Mouse (Mus musculus): ENCODE data around the gene Acp2. TPM values are rescaled to one million over a fixed set of nuclear protein-coding genes. Genes with fewer than 3 reads are reported as not detected.
"Not testable (repeated sequence)": the region's sequence is repeated elsewhere in the genome, so short reads cannot be mapped to it uniquely, and the experiment has no call there.

Gene Acp2
- polyA plus RNA-seq, 1 experiment from 2014 or later, result 28.3 TPM

GRCm38 (mm10) chr2:91202972-91203656 lies 429 bp downstream of the Acp2 start:
- Histone ChIP-seq H3K36me3 (peaks cover 36% of the 10 kb centered on the region), H3K4me1 (peaks cover 26% of the 10 kb centered on the region), H3K27ac (replicated peaks) (peak overlapping the region; percentile 90), H3K9me3 (replicated peaks) (no peaks in the 10 kb centered on the region), H3K27me3 (ENCODE audit: low read depth, poor library complexity, severe bottlenecking) (no peaks in the 10 kb centered on the region), H3K4me3 (peak overlapping the region; percentile 65)
- DNase-seq (ENCODE audit: low spot score), result no peak
- 14% methylated on average over 20 of the region's 20 CpGs for WGBS

- 89% methylated on average over 9 of the region's 9 CpGs for WGBS
- DNase-seq (ENCODE audit: low spot score), result no peak
- peaks cover 66% of the 10 kb centered on the region for H3K36me3 ChIP-seq
- H3K27ac ChIP-seq (replicated peaks), result no peak overlapping the region
- no peak overlapping the region for H3K4me3 ChIP-seq
- H3K27me3 ChIP-seq (ENCODE audit: low read depth, poor library complexity, severe bottlenecking), result no peaks in the 10 kb centered on the region
- H3K9me3 ChIP-seq (replicated peaks), result no peaks in the 10 kb centered on the region
- peaks cover 26% of the 10 kb centered on the region for H3K4me1 ChIP-seq
Measured at GRCm38 (mm10) chr2:91206254-91206775, 3.6 kb downstream of the Acp2 start.

GRCm38 (mm10) chr2:91213311-91213710 lies 10.6 kb downstream of the Acp2 start:
- H3K27ac ChIP-seq (replicated peaks), result no peak overlapping the region
- H3K36me3 ChIP-seq, result peaks cover 84% of the 10 kb centered on the region
- H3K4me1 ChIP-seq, result no peaks in the 10 kb centered on the region
- no peaks in the 10 kb centered on the region for H3K27me3 ChIP-seq (ENCODE audit: low read depth, poor library complexity, severe bottlenecking)
- DNase-seq (ENCODE audit: low spot score), result no peak
- H3K9me3 ChIP-seq (replicated peaks), result no peaks in the 10 kb centered on the region
- no peak overlapping the region for H3K4me3 ChIP-seq

DNA sequence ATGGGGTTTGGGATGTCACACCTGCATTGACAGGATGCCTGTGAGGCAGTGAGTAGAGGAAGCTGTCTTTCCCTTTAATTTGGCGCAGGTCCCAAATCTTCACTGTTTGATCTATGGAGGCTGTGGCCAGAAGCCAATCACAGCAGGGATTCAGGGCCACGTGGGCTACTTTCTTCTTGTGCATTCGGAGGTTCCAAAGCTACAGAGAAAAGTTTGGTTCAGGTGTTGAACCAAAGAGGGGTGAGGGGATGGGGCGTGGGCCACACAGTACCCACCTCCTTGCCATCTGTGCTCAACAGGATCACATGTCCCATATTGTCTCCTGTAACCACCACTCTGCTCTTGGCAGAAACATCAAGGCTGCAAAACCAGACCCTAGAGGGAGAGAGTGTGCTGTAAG lies 14.3 kb downstream of the Acp2 start:
- H3K9me3 ChIP-seq (replicated peaks), result no peaks in the 10 kb centered on the region
- no peak overlapping the region for H3K4me3 ChIP-seq
- no peak overlapping the region for H3K27ac ChIP-seq (replicated peaks)
- H3K27me3 ChIP-seq (ENCODE audit: low read depth, poor library complexity, severe bottlenecking), result no peaks in the 10 kb centered on the region
- WGBS, result 74% methylated on average over 4 of the region's 4 CpGs
- peaks cover 49% of the 10 kb centered on the region for H3K36me3 ChIP-seq
- no peaks in the 10 kb centered on the region for H3K4me1 ChIP-seq
- no peak for DNase-seq (ENCODE audit: low spot score)

DNA sequence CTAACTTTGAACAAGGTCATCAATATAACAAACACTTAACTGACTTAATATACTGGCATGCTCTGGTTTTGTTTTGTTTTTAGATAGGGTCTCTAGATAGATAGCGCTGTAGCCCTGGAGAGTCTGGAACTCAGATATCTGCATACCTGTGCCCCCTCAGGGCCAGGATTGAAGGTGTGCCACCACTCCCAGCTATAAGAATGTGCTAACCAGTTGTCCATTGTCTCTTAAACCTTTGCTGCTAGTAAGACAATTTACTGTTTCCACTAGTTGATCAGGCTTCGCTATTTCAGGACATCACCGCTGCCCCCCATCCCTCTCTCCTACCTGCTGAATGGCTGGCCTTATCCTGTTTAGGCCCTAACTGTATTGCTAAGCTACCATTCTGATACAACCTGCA lies 17.8 kb downstream of the Acp2 start:
- Histone ChIP-seq H3K4me1 (no peaks in the 10 kb centered on the region), H3K4me3 (no peak overlapping the region), H3K27me3 (ENCODE audit: low read depth, poor library complexity, severe bottlenecking) (no peaks in the 10 kb centered on the region), H3K27ac (replicated peaks) (no peak overlapping the region), H3K36me3 (peaks cover 16% of the 10 kb centered on the region; the same call in 1 of the 2 replicates), H3K9me3 (replicated peaks) (no peaks in the 10 kb centered on the region)
- 95% methylated on average over 3 of the region's 3 CpGs for WGBS
- no peak for DNase-seq (ENCODE audit: low spot score)

DNA sequence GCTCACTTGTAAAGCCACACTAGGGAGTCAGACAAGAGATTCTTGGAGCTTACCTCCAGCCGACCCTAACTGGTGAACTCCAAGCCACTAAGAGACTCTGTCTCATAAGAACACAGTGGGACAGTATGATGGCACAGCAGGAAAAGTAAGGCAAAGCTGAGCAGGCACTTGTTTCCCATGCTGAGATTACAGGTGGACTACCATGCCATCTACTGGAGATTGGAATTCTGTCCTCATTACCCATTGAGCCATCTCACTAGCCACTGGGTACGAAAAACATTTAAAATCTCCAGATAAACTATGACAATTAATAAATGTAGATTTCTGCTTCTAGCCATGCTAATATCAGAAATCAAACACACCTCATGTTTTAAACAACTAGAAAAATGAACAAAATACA lies 20.9 kb downstream of the Acp2 start:
- Histone ChIP-seq H3K4me1 (no peaks in the 10 kb centered on the region), H3K36me3 (no peaks in the 10 kb centered on the region), H3K27me3 (ENCODE audit: low read depth, poor library complexity, severe bottlenecking) (no peaks in the 10 kb centered on the region), H3K4me3 (no peak overlapping the region), H3K9me3 (replicated peaks) (no peaks in the 10 kb centered on the region), H3K27ac (replicated peaks) (no peak overlapping the region)
- WGBS, result 88% methylated on average over 2 of the region's 2 CpGs
- no peak for DNase-seq (ENCODE audit: low spot score)

DNA sequence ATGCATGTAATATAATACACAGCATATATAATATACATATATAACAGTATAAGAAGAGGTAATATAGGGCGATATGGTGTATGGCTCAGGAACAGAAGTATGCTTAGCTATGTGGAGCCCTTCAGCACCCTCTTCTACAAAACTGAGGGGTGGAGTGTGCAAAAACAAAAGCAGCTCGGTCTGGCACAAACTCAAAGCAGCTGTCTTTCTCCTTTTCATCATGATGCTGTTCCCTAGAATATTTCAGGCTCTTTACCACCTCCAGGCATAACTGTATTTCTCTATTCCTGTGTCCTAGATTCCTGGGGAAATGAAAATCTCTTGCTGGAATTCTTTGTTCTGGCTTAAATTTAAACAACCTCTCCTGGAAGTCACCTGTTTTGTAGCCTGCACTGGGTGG lies 27.1 kb downstream of the Acp2 start:
- H3K36me3 ChIP-seq, result peaks cover 4% of the 10 kb centered on the region; the same call in 1 of the 2 replicates
- DNase-seq (ENCODE audit: low spot score), result no peak
- no peaks in the 10 kb centered on the region for H3K4me1 ChIP-seq
- H3K4me3 ChIP-seq, result no peak overlapping the region
- no peak overlapping the region for H3K27ac ChIP-seq (replicated peaks)
- H3K9me3 ChIP-seq (replicated peaks), result no peaks in the 10 kb centered on the region
- H3K27me3 ChIP-seq (ENCODE audit: low read depth, poor library complexity, severe bottlenecking), result no peaks in the 10 kb centered on the region
- WGBS, result 81% methylated on average over 2 of the region's 2 CpGs

GRCm38 (mm10) chr2:91236601-91237510 lies 34.2 kb downstream of the Acp2 start, which contains the start of gene Ddb2:
Gene Ddb2 (minus strand): TSS chr2:91236982.
- H3K9me3 ChIP-seq (replicated peaks), result no peaks in the 10 kb centered on the region
- H3K27me3 ChIP-seq (ENCODE audit: low read depth, poor library complexity, severe bottlenecking), result no peaks in the 10 kb centered on the region
- peak within 1 kb of the TSS; percentile 87 for H3K27ac ChIP-seq (replicated peaks)
- peaks cover 4% of the 10 kb centered on the region; the same call in 1 of the 2 replicates for H3K36me3 ChIP-seq
- peak; percentile 96 for DNase-seq (ENCODE audit: low spot score)
- peaks cover 16% of the 10 kb centered on the region; the same call in 1 of the 2 replicates for H3K4me1 ChIP-seq
- H3K4me3 ChIP-seq, result peak within 1 kb of the TSS; percentile 61
- under 1% methylated on average over 48 of the region's 48 CpGs for WGBS

GRCm38 (mm10) chr2:91237511-91238080 lies 34.9 kb downstream of the Acp2 start:
- H3K36me3 ChIP-seq; DNase-seq (ENCODE audit: low spot score); H3K9me3 ChIP-seq (replicated peaks); H3K27me3 ChIP-seq (ENCODE audit: low read depth, poor library complexity, severe bottlenecking): not testable (repeated sequence)
- WGBS, result 28% methylated on average over 4 of the region's 4 CpGs
- peak overlapping the region; percentile 61 for H3K4me3 ChIP-seq
- peak overlapping the region; percentile 87 for H3K27ac ChIP-seq (replicated peaks)
- H3K4me1 ChIP-seq, result peaks cover 16% of the 10 kb centered on the region; the same call in 1 of the 2 replicates

DNA sequence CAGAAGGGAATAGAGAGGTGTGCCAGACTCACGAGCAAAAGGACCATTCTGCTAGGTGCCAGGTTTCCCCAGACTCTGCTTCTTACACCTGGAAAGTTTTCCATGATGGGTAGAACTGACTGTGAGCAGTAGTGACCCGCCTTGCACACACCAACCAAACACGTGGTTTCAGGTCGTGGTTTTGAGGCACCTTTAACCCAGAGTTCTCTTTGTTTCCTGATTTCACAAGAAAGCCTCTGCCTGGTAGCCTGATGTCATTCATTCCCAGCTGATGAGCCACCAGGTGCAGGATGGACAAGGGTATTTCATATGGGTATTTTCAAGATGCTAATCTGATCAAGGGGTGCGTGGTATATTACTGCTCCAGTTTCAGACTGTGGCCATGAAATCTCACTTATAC lies 39.9 kb downstream of the Acp2 start:
- Histone ChIP-seq H3K4me1 (peaks cover 13% of the 10 kb centered on the region; the same call in 1 of the 2 replicates), H3K27ac (replicated peaks) (no peak overlapping the region), H3K4me3 (no peak overlapping the region), H3K9me3 (replicated peaks) (no peaks in the 10 kb centered on the region), H3K36me3 (no peaks in the 10 kb centered on the region), H3K27me3 (ENCODE audit: low read depth, poor library complexity, severe bottlenecking) (no peaks in the 10 kb centered on the region)
- WGBS, result 83% methylated on average over 5 of the region's 5 CpGs
- DNase-seq (ENCODE audit: low spot score), result no peak

GRCm38 (mm10) chr2:91243416-91243815 lies 40.7 kb downstream of the Acp2 start:
- Histone ChIP-seq H3K27me3 (ENCODE audit: low read depth, poor library complexity, severe bottlenecking) (no peaks in the 10 kb centered on the region), H3K27ac (replicated peaks) (no peak overlapping the region), H3K9me3 (replicated peaks) (no peaks in the 10 kb centered on the region), H3K36me3 (no peaks in the 10 kb centered on the region), H3K4me3 (no peak overlapping the region), H3K4me1 (peaks cover 6% of the 10 kb centered on the region; the same call in 1 of the 2 replicates)
- no peak for DNase-seq (ENCODE audit: low spot score)
- WGBS, result 62% methylated on average over 3 of the region's 3 CpGs

DNA sequence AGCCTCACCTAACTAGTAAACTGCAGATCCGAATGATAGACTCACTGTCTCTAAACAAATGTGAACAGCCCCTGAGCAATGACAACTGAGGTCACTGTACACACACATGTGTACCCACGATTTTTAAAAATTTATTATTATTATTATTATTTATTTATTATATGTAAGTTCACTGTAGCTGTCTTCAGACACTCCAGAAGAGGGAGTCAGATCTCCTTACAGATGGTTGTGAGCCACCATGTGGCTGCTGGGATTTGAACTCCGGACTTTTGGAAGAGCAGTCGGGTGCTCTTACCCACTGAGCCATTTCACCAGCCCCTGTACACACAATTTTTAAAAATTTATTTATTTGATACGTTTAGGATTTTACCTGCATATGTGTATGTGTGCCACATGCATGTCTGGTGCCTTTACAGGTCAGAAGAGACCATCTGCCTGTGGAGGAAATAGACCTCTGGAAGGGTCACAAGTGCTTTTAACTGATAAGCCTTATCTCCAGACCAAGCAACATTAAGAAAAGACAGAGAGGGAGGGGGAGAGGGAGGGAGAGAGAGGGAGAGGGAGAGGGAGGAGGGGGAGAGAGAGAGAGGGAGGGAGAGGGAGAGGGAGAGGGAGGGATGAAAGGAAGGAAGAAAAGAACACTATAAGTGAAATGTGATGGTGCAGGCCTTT lies 42.0 kb downstream of the Acp2 start:
- peaks cover 6% of the 10 kb centered on the region; the same call in 1 of the 2 replicates for H3K4me1 ChIP-seq
- WGBS, result 80% methylated on average over 5 of the region's 5 CpGs
- no peak for DNase-seq (ENCODE audit: low spot score)
- no peaks in the 10 kb centered on the region for H3K36me3 ChIP-seq
- no peak overlapping the region for H3K27ac ChIP-seq (replicated peaks)
- H3K9me3 ChIP-seq (replicated peaks), result no peaks in the 10 kb centered on the region
- no peak overlapping the region for H3K4me3 ChIP-seq
- H3K27me3 ChIP-seq (ENCODE audit: low read depth, poor library complexity, severe bottlenecking), result no peaks in the 10 kb centered on the region
